Mouse (Mus musculus) layer of hippocampus, postnatal 14 days (tissue): ENCODE data around the gene Mapkapk3. TPM values are rescaled to one million over a fixed set of nuclear protein-coding genes. Genes with fewer than 3 reads are reported as not detected.
A peak's percentile ranks its signal among the peaks of the same experiment; 100 is the strongest.

ENCODE experiments used
- DNase-seq, 2 experiments: peaks; one replicate each; pipeline ENCODE4 v3.0.0; 2021 to 2022; ENCODE audit warnings: low spot score in 2 of 2, mixed read lengths in 1 of 2
- long read RNA-seq, 2 experiments: library from polyadenylated mRNA; stranded (forward); transcript quantifications; one replicate each; pipeline ENCODE4 v2.0.0; 2021
- total RNA-seq, 2 experiments: library from RNA; stranded (reverse); gene quantifications; 2 replicates each; pipeline ENCODE4 v1.2.3; 2021

The Mapkapk3 gene
- 1 to 10 TPM; 2.0 to 3.1 TPM for total RNA-seq
- long read RNA-seq, experiment 1, partial matches to known transcripts: 0 of 6 reads
- long read RNA-seq, experiment 1, other reads (novel, unspliced or antisense): 5 of 6 reads
- long read RNA-seq, experiment 2, partial matches to known transcripts: 0 of 4 reads
- long read RNA-seq, experiment 2, other reads (novel, unspliced or antisense): 2 of 4 reads

DNA sequence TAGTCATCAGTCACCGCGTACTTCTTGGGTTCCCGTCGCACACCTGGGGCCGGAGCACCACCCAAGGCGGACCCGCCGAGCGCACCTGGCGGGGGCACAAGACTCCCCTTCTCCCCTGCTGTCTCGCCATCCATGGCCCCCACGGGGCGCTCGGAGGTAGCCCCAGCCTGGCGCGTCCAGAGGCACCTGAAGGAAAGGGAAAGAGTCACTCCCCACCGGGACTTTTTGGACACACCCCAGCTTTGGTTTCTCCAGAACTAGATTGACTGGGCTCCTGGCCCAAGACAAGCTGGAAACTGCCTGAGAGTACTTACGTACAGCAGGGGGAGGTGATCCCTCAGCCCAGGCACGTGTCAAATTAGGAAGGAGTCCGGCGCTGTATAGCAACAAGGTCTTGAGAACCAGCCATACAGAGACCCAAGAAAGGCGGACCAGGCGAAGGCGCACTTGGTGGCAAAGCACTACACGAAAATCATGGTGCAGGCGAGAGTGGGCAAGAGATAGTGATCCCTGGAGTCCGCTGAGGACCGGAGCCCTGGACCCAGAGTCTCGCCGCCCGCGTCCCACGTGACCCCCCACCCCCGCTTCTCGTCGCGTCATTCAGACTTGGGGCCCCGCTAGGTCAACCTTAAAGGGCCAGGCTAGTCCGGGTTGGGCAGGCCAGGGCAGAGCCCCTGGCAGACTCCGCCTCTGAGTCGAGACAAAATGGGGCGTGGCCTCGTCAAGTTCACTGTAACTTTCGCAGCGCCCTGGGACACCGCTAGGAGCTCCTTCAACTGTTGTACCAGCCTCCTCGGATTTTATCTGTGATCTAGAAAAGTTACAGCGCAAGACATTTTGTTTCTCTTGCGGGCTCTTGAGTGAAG is at the start of gene Mapkapk3:
TSS of gene Mapkapk3 (minus strand) at position 667 of the 866 bp plus-strand sequence.
- DNase-seq: peak; percentile 39 to 42

- DNase-seq: peak; percentile 79 to 85
Measured at GRCm38 (mm10) chr9:107338172-107338883, 48.7 kb upstream of the Mapkapk3 start, which contains the start of gene Hemk1. TSS of gene Hemk1 (minus strand) at chr9:107338350.

GRCm38 (mm10) chr9:107336386-107336785 is 46.7 kb upstream of the Mapkapk3 start:
- no peak for DNase-seq

DNA sequence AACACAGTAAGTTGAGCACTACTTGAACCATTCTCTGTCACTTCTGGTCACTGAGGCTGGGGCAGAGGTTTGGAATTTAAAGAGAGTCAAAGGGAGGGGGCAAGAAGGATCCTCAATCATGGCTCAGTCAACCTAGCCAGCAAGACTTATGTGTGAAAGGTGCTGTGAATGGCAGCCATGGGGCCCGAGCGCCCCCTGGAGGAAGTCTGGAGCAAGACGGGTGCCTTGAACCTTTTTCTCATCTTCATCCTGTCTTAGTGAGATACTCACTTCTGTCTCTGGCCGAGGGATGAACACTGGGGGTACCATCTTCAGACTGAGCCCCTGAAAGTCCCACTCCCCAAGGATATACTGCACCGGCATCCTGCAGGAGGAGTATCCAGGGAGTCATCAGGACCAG is 46.2 kb upstream of the Mapkapk3 start:
- DNase-seq: peak; percentile 47 to 54

GRCm38 (mm10) chr9:107335046-107335445 is 45.4 kb upstream of the Mapkapk3 start:
- no peak for DNase-seq

DNA sequence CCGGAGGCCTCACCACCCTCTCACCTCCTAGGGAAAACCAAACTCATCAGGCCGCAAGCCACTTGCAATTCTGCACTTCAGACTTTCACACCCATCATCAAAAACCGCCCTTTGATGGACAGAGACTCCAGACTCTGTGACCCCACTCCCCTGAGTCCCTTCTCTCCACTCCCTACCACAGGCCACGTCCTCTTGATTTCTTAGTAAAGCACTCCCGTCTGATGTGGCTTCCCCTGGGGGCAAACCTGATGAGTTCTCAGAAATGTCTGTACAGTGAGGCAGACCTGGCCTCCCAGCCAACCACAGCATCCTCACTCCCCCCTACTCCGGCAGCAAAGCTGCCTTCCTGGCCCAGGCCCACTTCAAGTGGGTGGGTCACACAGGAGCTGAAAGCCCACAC is 44.7 kb upstream of the Mapkapk3 start:
- no peak for DNase-seq

GRCm38 (mm10) chr9:107333686-107334085 is 44.0 kb upstream of the Mapkapk3 start:
- DNase-seq: no peak

DNA sequence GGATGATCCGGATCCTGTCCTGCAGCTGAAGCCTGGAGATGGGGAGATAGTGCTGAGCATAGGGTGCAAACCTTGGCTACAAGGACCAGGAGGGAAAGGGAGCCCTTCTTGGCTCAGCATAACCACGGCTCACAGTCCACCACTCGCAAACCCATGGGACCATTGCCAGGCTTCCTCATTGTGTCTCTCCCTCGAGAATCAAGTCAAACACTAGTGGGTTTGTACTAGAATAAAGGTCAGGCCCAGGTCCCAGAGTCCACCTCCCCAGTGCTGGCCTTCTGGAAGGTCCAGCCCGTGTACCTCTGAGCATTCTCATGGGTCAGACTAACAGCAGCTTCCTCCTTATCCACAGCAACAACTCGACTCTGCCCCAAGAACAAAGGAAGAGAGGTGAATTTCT is 41.1 kb upstream of the Mapkapk3 start:
- no peak for DNase-seq

DNA sequence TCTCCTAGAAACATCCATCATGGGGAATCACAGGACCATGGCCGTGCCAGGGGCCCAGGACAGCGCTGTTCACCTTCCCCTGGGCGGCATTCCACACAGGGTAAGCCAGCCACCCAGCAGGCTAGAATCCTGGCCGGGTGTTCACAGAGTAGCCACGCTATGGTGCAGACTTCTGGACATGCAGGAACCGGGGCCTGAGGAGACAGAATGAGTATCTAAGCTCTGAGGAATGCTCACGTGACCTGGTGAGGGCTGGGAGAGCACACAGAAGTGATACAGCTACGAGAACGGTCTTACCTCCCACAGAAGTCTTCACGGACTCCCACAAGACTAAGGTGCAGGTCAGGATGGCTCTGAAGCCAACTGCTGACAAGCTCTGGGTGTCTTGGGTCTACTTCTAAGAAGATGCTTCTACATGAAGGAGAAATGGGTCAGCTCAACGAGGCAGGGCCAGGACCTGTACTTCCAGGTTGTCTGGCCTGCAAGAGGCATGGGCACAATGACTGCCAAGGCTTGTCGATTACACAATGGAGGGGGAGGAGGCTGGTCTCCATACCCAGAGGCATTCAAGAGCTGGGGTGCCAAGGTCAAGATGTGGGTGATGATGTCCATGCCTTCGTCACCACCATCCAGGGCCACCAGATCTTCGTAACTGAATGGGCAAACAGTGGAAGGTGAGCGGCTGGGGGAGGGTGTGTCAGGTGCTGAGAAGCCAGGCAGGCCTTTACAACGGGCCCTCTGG is 38.4 kb upstream of the Mapkapk3 start:
- no peak for DNase-seq

- DNase-seq: no peak
Measured at GRCm38 (mm10) chr9:107325904-107326303, 36.2 kb upstream of the Mapkapk3 start.

- DNase-seq: no peak
Measured at GRCm38 (mm10) chr9:107324799-107325561, 35.3 kb upstream of the Mapkapk3 start.

DNA sequence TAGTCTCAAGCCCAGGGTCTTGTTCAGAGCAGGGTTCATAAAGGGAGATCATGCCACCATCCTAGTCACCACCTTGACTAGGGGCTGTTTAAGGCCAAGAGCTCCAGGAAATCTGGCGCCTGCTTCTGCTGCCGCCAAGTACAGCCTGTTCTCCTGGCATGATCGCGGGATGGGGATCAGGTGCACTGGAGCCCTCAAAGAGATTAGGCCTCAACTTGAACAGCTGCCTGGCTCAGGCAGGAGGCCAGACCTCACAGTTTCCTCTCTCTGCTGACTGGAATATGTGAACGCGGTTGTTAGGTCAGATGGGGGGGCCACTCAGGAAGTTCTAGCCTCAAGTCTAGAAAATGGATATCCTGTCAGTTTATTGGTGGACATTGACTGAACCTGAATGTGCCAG is 33.9 kb upstream of the Mapkapk3 start:
- peak; percentile 32 to 76 for DNase-seq

DNA sequence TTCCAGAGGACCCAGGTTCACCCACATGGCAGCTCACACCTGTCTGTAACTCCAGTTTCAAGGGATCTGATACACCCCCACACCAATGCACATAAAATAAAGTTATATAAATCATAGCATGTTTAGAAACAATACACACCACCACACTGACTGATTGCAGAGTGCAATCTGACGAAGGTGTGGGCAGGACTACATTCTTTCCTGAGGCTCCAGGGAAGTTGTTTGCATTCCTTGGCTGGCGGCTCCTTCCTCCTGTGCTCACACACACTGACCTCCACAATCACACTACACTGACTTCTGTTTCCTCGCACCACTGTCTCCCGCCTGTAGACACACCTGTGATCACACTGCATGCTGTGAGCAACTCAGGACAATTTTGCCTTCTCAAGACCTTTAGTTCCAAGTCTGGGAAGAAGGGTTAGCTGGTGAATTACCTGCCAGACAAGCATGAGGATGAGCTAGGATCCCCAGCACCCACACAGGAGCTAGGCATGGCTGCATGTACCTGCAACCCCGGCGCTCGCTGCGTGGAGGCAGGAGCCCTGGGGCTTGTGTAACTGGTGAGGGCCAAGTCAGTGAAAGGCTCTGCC is 32.9 kb upstream of the Mapkapk3 start:
- no peak for DNase-seq

DNA sequence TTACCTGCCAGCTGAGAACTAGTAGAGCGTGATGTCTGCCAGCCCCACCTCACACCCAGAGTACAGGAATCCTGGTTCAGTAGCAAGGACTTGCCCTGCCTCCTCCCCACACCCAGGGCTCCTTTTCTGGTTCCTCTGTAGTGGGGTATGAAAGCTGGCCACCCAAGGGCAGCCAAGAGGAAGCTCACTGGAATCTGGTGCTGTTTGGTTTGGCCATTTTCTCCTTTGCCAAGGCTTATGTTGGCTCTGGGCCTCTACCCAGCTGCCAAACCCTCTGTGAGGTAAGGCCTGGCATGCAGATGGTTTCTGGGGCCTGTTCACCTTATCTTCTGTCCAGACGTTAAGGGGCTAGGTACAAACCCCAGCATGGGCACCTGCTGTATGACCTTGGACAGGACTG is 26.1 kb upstream of the Mapkapk3 start:
- no peak for DNase-seq

DNA sequence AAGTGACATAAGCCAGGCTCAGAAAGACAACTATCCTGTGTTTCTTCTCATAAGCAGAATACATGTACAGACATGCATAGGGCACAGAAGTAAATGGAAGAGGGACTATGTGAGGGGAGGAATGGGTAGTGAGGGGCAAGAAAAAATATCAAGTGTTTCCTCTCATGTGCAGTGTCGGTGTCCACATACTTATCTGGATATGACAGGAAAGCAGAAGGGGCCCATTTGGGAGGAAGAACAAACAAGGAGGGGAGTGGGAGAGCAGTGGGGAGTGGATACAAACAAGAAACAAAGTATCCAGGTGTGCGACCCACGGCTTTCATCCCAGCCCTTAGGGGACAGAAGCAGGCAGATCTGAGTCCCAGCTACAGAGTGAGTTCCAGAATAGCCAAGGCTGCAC is 24.2 kb upstream of the Mapkapk3 start:
- no peak for DNase-seq

DNA sequence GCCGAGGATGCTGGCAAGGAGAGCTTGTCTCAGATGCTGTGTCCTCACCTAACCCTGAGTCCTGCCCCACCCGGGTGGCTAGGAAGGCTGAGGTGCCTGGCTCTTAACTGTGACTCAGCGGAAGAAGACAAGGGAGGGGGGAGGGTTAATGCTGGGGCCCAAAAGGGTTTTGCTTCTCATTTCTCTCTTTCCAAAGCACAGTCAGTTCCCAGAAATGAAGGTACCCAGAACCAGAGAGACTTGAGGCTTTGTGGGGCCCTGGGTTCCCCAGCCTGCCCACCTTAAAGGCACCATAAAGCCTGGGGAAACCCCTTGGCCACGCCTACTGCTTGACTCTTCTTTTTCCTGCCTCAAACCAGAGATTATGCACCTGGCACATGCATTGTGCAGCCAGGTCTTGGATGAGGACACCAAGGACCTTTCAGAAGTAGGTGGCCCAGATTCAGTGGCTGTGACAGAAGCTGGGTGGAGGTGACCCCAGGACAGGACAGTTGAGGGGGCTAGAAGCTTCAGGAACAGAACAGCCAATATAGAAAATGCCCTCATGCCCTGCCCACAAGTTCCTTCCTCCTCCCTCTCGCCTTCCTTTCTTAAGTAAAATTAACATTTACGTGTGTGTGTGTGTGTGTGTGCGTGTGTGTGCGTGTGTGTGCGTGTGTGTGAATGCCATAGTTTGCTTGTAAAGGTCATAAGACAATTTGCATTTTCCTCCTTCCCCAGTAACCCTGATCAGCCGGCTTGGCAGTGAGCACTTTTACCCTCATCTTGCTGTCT is 23.3 kb upstream of the Mapkapk3 start:
- DNase-seq: no peak

DNA sequence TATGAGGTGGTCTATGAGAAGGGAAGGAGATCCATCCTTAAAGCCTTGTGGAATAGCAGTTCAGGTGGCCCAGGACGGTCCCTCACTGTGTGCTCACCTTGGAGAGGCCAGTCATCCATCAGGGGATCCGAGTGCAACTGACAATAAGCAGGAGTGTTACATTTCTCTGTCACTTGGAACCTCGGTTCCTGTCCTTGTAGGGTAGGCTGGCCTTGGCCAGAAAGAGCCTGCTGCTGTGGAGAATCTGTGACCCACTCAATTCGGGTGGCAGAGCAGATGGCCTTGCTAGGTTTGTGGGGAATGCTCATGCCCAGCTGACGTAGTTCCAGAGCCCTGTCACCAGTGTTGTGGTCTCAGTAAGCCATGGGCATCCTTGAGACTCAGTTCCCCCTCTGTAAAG is 19.9 kb upstream of the Mapkapk3 start:
- no peak for DNase-seq

- DNase-seq: no peak
Measured at GRCm38 (mm10) chr9:107309171-107309570, 19.5 kb upstream of the Mapkapk3 start.

DNA sequence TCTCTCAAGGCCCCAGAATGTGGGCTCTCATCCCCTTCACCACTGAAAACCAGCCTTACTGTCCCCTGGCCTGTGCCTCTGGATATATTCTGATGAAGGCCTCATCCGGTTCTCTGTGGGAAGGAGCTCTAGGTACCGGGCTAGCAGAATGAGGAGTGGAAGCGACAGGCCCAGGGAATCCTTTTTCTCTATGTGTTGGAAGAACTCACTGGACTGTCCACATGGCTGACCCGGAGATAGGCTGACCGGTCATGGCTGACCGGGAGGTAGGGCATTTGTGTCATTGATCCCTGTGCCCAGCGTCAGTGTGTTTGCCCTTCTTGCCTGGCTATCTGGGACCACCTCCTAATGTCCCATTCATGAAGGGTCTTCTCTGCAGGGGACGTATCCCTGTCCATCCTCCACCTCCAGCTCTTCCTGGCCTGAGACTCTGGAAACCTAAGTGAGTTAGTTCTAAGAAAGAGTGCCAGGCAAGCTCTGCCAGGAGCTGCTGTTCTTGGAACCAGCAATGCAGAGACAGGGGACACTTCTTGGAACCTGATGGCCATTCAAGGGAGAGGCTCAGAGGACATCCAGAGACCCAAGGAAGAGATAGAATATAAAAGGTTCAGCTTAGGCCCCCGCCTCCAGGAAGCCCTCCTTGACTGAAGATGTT is 18.8 kb upstream of the Mapkapk3 start:
- no peak for DNase-seq
